Mouse (Mus musculus): ENCODE results near the gene Mill1. TPM values are rescaled to one million over a fixed set of nuclear protein-coding genes. Genes with fewer than 3 reads are reported as not detected.
"Not testable (repeated sequence)": the region's sequence is repeated elsewhere in the genome, so short reads cannot be mapped to it uniquely, and the experiment has no call there.

Mill1 gene
- not detected for total RNA-seq (2021)
- long read RNA-seq, experiment 1 = 0 reads
- long read RNA-seq, experiment 2 = 0 reads

- DNase-seq (ENCODE audit: low spot score in 2 of 2) = no peak
These were observed at the start of gene Mill1 for GRCm38 (mm10) chr7:18245047-18245446. Gene Mill1 (plus strand): TSS chr7:18245347.

- DNase-seq (ENCODE audit: low spot score in 2 of 2) = peak in 1 of 2 experiments; percentile 6
These were observed 34.2 kb upstream of the Mill1 start for GRCm38 (mm10) chr7:18210938-18211337.

GRCm38 (mm10) chr7:18214699-18215098 lies 30.4 kb upstream of the Mill1 start:
- DNase-seq (ENCODE audit: low spot score in 2 of 2) = no peak

GRCm38 (mm10) chr7:18238561-18238960 lies 6.6 kb upstream of the Mill1 start:
- DNase-seq (ENCODE audit: low spot score in 2 of 2) = no peak

- no peak for DNase-seq (ENCODE audit: low spot score in 2 of 2)
These were observed 3.9 kb upstream of the Mill1 start for GRCm38 (mm10) chr7:18241217-18241616.

- not testable (repeated sequence) for DNase-seq (ENCODE audit: low spot score in 2 of 2)
These were observed 1.1 kb upstream of the Mill1 start for GRCm38 (mm10) chr7:18243959-18244573.

GRCm38 (mm10) chr7:18260219-18260618 lies 15.1 kb downstream of the Mill1 start:
- no peak for DNase-seq (ENCODE audit: low spot score in 2 of 2)

GRCm38 (mm10) chr7:18265089-18265488 lies 19.9 kb downstream of the Mill1 start:
- DNase-seq (ENCODE audit: low spot score in 2 of 2) = peak in 1 of 2 experiments; percentile 42

Other genes starting within 250 kb of the Mill1 start
- gene Ceacam13, start 235.5 kb upstream of the Mill1 start, total RNA-seq (2021) = not detected
- gene Ceacam12, start 179.4 kb upstream of the Mill1 start, total RNA-seq (2021) = not detected
- gene Igfl3, start 68.9 kb upstream of the Mill1 start, total RNA-seq (2021) = not detected
- not detected for gene Psg18, start 109.7 kb downstream of the Mill1 start, total RNA-seq (2021)
- not detected for gene Psg28, start 186.7 kb downstream of the Mill1 start, total RNA-seq (2021)
- gene Psg26, start 238.8 kb downstream of the Mill1 start, total RNA-seq (2021) = not detected